Mouse (Mus musculus) cerebellum, postnatal 36 days (tissue): ENCODE data around the gene Scn5a.

Experiments used
- DNase-seq, 2 experiments: peaks; one replicate each; pipeline ENCODE4 v3.0.0; 2021 to 2022; ENCODE audit warnings: mixed read lengths in 2 of 2

Scn5a gene

DNA sequence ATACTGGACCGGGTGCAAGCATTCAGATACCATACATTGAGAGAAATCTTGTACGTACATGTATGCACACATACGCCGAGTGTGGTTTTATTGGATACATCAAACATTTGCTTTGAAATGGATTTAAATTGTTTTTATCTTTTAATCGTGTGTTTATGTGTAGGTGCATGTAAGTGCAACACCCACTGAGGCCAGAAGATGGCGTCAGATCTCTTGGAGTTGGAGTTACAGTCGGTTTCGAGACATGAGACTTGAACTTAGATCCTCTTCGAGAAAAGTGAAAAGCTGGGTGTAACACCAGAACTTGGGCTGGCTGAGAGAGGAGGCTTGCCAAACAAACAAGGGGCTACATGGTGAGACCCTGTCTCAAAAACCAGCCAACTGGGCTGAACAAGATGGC, 75.2 kb downstream of the Scn5a start:
- no peak for DNase-seq

DNA sequence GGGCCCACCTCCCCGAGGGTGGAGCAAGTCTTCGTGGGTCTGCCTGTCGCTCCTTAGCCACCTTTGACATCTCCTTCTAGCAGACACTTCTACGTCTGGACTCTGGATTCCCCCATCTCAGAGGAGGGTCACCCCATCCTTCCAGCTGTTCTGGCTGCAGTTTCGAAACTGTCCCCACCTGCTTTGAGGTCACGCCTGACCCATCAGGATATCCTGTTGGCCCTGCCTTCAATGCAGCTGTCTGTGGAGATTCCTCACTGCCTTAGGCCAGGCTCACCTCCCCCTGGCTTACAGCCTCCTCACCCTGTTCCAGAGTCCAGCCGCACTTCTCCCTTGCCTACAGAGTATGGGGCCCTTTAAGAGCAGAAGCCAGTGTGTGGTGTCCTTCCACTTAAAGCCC, 79.9 kb downstream of the Scn5a start:
- no peak for DNase-seq

DNA sequence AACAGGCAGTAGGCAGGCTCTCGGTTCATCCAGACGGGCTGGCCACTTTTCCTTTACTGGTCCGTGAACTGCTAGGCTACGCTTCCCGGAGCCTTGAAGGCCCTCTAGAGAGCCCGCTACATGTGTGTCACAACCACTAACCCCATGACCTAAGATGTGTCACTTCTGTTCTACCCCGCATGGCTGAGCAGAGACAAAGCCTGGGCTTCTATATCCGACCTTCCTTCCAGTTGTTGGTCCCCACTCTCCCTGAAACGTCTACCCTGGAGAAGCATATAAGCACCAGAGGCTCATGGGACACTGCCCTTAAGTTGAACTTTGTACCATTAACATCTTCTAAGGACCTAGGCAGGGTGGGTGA, 80.6 kb downstream of the Scn5a start:
- DNase-seq, result no peak

DNA sequence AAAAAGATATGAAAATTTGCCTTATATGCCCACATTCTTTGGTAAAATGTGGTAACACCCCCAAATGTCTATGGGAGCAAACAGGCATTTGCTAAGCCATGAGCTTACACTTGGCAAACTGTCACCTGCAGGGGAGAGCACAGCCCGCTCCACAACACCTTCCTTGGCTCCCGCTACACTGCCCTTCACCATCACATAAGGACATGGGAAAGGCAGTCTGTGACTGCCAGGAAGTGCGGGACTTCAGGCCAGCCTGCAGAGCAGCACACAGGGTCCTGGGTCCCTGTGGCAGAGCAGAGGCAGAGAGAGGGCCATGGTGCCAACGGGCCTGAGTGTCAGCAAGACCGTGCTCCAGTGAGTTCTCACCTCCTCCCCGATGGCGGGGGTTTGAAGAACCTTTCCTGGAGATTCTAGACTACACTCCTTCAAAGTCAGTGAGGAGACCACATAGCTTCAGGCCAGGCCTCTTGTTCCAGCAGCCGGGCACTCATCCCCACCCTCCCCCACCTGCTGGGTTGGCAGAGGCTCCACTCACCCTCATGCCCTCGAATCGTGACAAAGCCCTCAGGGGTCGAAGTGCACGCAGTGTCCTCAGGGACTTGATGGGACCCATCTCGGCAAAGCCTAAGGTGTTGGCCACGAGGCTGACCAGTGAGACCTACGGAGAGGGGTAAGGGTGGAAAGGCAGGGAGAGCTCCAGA, 81.1 kb downstream of the Scn5a start:
- no peak for DNase-seq

DNA sequence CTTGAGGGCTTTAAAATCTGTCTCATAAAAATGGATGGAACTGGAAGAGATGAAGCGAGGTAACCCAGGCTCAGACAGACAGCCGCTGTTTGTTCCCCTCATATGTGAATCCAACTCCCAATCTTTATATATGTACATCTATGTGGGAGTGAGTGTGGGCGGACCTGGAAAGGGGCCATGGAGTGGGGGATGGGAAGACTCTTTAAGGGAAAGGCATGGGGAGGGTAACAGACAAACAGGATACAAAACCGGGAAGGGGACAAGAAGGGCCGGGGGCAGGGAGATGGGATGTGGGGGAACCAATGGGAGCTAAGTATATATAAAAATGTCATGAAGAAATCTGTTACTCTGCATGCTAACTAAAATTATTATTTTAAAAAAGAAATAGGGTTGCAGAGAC, 81.9 kb downstream of the Scn5a start:
- DNase-seq, result no peak

DNA sequence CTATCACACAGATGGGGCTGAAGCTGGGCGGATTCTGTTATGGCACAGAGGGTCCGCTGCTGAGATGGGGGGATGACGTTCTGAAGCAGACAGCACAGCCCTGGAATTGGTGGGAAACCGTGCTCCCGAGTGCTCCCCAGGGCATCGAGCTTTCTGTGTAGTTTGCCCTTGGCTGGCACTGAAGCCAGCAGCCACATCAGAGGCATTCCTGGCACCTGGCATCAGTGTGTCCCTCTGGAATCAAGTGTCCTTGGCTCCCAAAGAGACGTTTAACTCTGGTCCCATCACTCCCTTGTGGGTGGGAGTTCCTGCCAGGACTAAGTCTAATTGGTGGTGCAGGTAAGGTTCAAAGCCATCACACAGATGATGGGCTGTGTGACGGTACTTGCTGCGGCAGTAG, 82.5 kb downstream of the Scn5a start:
- DNase-seq, result no peak

DNA sequence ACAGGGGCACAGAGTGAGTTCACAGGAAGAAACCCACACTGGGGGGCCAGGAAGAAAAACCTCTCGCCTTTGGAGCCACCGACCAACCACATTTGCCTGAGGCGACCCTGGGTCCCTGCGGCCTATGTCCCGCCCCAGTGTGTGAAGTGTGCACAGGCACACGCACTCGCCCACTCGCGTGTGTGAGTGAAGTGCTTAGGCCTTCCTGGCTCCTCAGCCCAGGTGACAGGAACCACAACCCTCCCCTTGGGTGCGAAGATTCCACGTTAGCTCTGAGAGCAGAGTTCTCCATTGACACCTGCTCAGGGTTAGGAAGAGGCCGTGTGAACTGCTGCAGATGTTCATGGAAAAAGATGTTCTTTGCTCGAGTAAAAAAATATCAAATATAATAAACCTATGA, 93.9 kb downstream of the Scn5a start:
- DNase-seq, result no peak

DNA sequence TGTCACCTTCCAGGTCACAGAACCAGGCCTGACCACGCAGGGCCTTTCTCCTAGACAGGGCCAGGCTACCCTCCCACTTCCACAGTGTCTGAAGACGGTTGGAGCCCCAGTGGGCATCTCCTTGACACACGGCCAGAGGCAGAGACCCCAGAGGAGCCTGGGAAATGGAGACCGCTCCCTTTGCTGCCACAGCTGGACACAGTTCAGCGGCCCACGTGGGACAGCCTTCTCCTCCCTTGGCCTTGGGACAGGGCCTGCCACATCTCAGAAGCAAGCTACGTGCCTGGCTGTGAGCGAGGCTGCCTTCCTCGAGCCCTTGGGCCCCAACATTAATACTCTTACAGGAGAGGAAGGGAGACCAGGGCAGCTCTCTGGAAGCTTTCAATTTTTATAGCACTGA, 94.4 kb downstream of the Scn5a start:
- no peak for DNase-seq

DNA sequence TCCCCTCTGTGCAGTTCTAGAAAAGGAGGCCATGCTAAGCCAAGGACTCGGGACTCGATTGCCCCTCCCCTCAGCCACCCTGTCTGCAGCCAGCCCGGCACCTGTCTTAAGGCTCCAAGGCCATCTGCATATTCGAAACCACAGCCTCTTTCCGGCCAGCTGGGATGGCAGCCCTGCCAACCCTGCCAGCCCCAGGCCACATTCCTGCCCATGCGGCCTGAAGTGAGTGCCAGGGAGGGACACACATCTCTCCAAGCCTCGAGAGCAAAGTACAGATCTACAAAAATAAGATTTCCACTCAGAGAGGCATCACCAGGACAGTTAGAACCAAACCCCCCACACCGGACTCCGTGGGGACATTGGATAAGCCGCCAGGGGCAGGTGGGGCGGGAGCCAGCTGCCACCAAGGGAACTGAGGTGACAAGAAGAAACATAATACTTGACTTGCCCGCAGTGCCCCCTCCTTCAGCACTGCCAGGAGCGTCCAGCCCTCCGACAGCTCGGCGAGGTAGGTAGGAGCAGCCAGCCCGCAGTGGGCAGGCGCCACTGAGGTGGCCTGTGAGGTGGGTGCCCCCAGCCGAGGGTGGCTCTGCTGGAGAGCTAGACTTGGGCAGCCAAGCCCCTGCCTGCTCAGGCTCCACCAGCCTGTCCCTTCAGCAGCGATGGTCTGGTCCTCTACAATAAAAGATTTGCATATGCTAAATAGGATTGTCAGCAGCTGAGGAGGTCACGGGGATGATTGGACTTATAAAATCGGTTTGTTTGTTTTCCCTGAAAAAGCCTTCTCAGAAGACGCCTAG, 95.1 kb downstream of the Scn5a start:
- DNase-seq, result peak; percentile 19 to 43

DNA sequence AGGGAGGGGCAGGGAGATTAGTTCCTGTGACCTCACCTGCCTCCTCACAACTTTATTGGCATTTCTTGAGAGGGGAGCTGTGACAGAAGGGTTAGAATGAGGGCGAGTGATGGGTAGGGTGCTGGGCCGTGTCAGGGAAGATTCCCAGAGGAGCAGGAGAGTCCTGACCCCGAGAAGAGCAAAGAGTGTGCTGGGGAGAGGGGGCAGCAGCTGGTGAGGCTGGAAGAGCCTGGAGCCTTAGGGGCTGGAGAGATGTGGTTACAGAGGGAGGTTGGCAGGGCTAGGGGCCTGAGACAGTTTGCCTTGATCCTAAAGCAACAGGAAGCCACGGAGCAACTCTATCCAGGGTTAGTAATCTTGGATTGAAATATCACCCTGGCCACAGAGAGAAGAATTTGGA, 97.2 kb downstream of the Scn5a start:
- DNase-seq, result no peak

DNA sequence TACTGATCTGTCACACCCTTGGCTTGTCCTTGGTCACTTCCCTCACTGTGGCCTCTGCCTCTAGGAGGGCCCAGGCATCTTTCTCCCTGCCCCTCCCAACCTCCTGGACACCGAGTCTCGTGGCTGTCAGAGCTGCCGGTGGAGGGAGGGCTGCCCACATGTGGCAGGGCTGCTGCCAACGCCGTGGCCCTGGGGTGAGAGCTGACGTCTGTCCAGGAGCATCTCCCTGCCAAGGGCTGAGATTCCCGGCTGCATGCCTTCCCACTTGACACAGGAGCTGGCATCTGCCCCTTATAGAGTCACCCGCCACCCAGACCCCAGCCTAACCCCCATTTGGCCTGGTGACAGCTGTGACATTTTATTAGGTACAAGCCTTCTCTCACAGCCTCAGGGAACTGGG, 99.5 kb downstream of the Scn5a start:
- no peak for DNase-seq

DNA sequence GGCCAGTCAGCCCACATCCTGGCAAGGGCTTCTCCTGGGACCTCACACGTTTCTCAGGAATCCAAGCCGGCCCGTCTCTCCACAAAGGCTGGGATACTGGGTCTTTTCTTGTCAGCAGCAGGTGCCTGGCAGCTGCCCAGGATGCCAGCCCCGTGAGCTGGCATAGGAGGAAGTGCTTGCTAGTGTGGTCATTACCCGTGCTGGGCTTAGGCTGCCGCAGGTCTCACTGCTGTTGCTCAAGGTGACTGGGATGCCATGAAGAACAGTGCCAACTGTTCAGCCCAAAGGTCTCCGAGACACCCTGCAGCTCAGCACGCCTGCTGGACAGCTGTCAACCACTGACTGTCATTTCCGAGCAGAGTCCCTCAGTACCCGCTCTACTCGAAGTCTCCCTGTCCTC, 100.5 kb downstream of the Scn5a start:
- DNase-seq, result peak in 1 of 2 experiments; percentile 22

DNA sequence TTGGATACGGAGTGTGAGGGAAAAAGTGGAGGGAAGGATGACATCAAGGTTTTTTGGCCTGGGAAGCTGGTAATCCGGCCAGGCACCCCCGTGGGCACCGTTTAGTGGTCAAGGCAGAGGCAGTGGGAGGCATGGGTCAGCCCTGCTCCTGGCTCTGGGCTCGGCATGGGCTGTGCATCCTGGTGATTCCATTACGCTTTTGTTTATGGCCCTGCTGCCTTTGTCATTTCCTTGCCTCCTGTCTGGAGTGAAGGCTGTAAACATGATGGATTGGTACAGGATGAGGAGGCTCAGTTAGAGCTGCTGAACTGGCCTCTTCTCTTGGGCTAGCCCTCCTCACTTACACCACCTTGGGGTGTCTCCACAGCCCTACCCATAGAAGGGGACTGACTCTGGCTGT, 101.1 kb downstream of the Scn5a start:
- DNase-seq, result no peak

DNA sequence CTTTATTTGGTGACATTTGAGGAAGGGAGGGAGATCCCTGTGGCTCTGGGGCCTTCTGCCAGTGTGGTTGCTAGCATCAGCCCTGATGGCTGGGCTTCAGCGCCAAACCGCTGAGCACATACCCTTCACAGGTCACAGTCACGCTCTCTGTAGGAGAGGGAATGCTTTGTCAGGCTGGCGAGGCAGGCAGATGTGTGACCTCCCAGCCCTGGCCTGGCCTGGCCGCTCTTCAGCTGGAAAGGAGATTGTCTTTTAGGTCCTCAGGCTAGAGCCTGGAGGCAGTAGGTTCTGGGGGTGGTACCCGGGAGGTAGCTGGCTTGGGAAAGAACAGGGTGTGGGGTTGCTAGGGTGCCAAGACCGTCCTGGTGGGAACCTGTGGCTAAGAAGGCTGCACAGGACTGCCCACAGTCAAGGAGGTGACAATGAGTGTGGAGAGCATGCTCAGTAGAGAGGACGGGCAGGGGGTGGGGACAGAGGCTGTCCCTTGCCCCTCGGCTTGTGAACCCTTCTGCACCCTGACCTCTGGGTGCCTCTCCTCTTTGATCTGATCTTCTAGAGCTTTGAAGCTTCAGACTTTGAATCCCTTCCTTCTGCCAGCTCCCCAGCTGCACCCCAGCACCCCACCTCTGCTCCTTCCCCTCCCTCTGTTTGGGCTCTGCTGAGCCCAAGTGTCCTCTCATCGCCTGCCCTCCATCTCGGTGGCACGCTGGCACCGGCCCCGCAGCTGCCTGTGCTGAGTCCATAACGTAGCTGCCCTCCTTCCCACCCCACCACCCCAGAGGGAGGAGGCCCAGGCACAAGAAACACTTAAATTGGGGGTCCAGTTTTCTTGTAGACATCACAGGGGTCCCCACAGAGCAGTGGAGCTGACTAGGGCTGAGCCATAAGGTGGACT, 103.9 kb downstream of the Scn5a start:
- no peak for DNase-seq

DNA sequence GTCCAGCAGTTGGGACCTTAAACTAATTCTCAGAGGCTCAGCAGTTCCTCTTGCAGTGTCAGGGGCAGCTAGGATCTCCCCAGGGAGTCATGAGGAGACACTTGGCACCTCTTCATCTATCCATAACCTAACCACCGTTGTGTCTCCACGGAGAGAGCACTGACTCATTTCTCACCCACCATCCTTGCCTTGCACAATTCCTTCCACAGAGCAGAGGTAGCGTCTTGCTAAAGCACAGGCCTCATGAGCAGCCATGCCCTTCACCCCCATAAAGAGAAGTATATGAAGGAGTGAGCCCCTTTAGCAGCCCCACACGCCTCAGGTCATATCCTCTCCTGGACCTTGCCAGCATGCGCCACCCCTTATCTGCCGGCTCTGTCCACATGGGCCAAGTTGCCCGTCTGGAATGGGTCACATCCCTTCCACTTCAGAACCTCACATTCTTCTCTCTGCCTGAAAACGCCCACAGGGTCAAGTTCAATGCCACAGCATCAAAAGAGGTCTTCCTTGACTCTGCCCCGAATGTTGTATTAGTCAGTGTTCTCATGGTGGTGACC, 105.1 kb downstream of the Scn5a start:
- no peak for DNase-seq

DNA sequence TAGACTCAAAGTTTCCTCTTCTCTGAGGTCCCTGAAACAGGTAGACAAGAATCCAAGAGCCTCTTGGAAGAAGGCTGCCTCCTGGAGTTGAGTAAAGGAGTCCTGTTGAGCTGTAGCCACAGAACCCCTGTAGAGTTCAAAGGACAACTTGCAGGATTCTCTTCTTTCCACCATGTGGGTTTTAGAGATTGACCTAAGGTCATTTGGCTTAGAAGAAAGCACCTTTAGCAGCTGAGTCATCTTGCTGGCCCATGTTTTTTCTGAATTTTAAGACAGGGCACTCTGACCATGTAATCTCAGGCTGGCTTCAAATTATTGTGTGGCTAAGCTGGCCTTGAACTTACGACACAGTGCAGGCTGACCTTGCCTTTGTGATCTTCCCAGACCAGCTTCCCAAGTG, 105.8 kb downstream of the Scn5a start:
- DNase-seq, result no peak

DNA sequence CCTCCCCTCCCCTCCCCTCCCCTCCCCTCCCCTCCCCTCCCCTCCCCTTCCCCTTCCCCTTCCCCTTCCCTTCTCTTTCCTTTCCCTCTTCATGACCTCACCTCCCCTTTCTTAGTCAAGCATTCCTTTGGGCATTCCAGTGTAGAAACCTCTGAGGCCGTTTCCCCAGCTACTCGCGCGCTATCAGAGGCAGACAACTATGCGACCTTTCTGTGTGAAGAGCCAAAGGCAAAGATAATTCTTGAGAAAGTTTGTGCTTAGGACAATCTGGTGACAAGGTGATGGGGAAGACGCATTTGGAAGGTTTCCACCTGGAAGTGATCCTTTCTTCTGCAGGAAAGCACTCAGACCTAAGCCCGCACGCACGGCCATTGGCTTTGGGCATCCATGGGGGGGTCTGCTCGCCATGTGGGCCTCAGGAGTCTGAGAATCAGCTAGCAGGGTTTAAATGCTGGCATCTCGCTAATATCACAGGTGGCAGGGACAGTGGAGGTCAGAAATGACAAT, 106.4 kb downstream of the Scn5a start:
- DNase-seq, result no peak

DNA sequence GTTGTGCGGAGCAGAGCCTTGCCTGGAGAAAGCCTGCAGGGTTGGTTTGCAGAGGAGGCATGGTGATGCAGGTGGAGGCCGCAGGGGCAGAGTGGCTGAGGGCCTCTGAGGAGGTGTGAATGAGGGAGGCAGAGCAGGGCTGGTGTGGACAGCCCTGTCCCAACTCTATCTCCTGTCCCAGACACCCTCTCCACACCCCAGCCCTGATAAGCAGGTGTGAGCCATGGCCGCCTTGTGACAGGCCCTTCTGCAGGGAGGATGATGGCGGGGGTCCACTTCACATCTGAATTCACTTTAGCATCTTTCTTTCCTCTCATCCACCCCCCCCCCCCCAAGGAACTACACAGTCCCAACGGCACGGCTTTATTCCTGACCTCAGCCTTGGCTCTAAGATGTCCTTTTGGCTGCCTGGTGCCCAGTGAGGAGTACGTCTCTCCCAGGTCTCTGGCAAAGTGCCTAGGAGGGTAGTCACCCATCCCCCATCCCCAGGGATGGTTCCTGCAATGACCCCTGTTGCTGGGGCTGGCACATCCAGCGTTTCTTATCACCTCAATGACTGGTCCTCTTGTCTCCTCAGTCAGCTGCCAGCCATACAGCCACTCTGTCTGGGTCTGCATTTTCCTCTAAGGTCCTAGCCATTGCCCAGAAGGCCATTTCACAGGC, 109.0 kb downstream of the Scn5a start:
- no peak for DNase-seq

DNA sequence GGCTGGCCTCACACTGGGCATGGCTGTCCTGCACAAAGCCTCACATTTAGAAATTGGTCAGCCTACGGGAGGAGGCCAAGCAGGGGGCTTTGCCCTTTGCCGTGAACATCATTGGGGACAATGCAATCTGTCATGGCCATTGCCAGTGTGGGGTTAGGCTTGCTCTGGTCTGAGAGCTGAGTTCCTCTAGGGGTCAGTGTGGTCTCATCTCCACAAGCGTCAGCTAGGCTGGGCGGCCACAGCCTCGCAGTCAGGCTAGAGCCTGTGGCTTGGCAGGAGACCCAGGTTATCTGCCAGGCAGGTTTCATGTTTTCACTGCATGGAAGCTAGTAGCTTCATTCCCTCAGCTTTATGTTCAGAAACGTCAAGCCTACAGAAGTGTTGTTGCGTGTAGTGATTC, 113.2 kb downstream of the Scn5a start:
- peak; percentile 39 to 53 for DNase-seq

DNA sequence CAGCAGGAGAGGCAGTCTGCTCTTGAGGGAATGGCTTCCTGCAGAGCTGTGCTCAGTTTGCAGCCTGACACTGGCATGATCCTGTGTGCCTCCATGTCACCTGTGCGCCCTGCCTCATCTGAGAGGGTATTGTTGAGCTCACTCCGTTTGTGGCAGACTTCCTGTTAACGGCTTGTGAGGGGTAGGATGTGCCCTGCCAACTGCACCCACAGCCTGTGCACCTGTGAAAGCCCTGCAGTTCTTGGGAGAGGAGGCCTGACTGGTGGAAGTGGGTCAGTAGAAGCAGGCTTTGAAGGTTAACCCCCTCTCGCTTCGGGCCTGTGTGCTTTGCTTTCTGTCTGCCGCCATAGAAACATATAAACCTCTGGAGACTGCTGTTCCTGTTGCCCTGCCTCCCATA, 113.8 kb downstream of the Scn5a start:
- no peak for DNase-seq

DNA sequence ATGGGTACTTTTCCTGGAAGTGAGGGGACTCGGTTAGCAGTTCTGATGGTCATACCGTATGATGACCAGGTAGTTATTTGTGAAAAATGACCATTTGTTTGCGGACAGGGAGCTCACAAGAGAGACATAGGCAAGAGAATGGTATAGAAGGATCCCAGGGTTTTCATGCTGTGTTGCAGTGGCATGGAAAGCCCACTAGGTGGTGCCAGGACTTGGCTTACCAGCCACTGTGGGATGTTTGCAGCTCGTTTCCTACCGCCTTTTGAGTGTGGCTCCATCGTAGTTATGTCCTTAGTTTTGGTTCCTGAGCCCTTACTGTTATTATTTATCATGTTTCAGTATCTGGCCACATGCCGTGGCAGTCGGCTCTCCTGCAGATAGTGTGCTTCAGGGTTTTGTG, 118.4 kb downstream of the Scn5a start:
- DNase-seq, result peak; percentile 68 to 70

DNA sequence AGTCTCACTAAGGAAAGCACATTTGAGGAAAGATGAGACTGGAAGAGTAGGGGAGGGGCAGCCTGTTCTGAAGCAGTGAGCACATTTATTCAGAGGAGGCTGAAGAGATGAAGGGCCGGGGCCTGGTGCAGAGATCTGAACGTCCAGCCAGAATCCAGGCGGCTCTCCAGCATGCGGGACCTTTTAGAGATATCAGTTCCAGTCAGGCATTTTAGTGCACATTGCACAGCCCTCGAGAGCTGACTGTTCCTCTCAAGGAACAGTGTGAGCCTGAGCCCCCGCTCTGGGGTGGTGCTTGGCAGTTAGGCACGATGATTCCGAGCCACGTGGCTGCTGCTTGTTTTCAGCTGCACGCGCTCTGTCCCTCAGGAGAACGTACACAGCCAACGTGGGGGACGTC, 121.7 kb downstream of the Scn5a start:
- no peak for DNase-seq

DNA sequence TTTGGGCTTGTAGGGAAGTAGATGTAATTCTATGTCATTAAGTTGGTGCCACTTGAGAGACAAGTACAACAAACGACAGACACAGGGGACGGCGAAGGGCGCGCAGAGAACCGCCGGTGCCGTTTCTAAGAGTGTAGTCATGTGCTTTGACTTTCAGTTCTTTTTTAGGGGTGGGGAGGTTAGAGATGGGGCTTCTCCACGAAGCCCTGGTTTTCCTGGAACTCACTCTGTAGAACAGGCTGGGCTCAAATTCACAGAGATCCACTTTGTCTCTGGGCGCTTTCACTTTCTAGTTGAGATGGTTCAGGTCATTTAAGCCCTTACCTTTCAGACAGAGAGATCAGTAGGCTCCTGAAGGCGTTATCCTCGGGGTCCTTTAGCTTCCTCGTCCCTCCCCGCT, 122.8 kb downstream of the Scn5a start:
- DNase-seq, result no peak
